Mouse (Mus musculus) frontal cortex, postnatal 36 days (tissue): Measurements from ENCODE around the gene Ly75.

Experiments used
- DNase-seq, 2 experiments: peaks; one replicate each; pipeline ENCODE4 v3.0.0; 2022; ENCODE audit warnings: low spot score in 2 of 2

Ly75 gene

DNA sequence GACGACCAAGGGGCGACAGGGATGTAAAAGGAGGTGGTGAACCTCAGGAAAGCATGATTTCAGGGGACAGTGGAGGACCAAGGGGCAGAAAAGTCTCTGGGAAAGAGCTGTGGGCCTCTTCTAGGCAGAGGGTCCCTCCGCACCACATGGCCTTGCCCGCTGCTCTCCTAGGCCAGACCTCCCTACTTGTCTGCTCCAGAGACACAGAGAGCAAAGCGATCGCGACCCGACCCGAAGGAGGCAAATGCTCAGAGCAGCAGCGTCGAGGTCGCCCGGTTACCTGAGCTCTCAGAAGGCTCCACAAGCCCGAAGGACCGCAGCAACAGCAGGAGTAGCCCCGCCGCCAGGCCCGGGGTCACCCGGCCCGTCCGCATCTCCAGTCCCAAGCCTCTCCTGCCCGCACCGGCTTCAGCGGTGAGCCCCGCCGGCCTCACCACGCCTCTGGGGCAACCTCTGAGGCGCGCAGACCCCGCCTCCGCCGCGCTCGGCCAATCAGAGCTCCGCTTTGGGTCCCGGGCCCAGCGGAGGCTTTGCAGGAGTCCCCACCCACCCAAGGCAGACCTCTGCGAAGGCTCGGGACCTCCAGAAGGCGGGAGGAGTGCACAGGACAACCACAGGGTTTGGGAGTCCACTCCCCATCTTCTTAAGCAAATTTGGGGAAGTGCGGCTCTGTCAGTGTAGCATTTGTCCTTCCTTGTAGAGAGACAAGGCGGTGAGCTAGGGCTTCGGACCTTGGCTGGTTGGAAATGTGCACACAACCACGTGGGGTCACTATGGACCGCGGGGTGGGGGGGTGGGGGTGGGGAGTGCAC lies at the start of gene Ly75:
Gene Ly75, minus strand, starts transcription at position 446 of the 812 bp plus-strand sequence.
- peak; percentile 30 to 53 for DNase-seq

DNA sequence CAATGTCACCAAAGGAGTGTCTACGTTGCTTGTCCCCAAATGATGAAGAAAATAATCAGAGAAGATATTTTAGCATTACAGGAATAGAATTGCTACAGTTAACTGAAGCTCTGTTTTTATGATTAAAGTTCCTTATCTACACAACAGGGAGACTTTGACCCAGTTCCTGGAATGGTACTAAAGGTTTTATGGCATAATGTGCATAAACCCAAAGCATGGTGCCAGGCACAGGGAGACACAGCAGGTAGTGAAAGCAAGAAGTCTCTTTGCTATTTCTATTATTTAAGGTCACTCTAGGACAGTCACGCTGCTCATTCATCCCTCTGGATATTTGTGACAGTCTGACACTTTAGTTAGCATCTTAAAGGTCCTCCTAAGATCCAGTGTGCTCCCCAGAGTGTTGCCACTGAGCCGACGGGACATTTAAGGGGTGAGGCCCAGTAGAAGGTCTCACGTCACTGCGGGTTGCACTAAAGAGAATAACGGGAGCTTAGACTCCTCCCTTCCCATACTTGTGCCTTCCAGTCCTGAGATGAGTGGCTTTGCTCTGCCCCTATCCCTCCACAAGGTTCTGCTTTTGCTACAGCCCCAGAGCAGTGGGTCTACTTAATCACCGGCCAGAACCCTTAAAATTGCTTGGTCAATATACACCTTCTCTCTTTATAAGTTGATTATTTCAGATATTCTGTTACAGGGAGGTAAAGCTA lies 47.4 kb upstream of the Ly75 start:
- DNase-seq, result no peak

DNA sequence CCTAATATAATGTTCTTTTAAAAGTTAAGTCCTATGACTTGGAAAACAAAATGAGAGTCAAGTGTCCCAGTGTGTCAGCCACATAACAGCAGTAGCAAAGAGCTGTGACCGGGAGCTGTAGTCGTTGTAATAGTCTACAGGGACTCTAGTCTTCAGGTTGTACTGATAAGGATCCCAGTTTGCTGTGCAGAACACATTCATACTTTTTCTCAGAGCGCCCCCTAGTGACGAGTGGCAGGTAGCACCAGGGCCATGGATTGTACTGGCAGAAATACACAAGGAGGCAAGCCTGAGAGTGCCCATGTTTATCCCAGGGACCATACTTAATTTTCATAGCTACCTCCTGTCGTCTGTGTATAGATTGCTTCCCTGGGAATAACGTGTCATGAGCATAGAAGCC lies 35.0 kb upstream of the Ly75 start:
- DNase-seq, result peak; percentile 73 to 83

DNA sequence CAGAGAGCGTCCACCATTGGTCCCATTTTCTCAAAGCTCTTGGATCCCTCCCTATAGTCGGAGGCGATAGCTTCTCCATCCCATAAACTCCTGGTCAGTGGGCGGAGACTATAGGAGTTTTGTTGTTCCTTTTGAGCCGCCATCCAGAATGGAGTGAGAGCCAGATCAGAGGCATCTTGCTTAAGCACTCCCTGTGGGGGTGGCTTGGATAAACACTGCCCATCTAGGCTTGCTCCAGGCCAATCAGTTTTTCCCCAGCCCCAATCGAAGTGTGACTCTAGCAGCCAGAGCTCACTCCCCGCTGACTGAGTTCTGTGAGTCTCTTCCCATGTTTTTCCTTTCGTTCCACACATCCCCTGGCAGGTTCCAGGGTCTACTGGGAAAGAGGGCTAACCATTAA lies 31.2 kb upstream of the Ly75 start:
- DNase-seq, result no peak

DNA sequence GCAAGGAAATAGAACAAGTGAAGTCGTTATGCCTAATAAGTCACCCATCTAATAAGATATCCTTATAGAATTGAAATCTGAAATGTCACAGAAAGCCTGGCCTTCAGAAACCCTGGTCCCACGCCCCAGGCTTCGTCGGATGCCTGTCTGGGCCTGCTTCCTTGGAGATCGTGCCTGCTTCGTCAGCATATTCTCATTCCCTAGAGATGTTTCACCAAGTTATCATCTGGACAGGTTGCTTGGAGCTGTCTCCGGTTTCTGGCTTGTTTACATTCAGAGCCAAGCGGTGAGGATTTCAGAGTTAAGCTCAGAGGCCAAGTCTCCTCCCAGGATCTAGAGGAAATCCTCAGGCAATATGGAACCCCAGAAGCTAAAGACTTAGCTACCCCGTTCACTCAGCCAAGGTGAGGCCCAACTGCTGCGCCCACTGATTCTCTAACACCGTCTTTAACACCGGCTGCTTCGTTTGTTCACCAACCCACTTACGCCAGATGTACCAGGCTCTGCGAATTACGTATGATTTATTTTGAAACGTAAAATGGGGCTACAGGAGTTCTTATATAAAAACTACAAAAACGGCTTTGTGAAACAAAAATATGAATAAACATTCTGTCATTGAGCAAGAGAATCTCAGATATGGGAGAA lies 30.0 kb upstream of the Ly75 start:
- peak; percentile 11 to 55 for DNase-seq

DNA sequence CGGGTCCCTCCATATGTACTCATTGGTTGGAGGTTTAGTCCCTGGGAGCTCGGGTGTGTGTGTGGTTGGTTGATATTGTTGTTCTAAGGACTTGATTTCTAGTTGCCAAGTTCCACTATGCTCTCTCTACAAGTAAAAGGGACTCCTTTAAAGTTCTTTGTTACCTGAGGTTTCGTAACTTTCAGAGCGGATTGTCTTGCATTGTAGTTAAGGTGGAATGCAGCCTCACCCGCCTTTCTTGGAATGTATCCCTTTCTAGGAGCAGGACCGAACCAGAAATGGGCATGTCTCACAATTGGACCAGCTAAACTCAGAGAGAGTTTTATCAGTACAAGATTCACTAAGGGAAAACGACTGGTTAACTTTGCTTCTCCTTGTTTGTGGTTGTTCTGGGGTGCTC lies 28.1 kb upstream of the Ly75 start:
- no peak for DNase-seq

DNA sequence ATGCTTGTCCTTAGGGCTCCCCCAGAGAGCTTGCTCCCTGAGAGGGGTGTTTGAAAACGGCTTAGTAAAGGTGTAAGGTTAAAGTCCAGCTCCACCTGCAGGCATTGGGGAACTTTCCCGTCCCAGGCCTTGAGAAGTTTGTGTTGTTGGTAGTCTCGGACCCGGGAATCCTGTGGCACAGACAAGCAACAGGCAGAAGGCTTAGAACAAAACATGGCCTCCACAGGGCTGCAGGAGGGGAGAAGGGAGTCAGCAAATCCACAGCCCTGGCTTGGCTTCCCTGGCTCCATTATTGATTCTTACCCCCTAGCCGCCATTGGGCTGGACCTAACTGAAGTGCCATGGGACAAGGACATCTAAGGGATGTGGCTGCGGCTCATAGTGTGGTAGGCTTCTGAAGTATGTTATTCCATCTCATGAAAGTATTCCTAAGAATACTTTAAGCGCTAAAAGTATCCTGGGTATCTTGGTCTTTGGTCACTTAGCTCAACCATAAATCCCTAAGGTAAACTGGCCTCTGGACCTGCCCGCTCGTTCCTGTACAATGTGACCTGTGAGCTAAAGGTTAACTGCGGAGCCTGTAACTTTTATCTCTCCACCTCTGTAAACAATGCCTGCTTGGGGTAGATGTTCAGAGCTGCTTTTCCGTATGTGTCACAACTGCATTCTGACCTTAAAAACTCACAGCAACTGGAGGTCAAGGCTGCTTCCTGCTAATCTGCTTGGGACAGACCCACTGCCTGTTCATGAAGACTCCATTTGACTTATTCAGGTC lies 27.1 kb upstream of the Ly75 start:
- no peak for DNase-seq

DNA sequence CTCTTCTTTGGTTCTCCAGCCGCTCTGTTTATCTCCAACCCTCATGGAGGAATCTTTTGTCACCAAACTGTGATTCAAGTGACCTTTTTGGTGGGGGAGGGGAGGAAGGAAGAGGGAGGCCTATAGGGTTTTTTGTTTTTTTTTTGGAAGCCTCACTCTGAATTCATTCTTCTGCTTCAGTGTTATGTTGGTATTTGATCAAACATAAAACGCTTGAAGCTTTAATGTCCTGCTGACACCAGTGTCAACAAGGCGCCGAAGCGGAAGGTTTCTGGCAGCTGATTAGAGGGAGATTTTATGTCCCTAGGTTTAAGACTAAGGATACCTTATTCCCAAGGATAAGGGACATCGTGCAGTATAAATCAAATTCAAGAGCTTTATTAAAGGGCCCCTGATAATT lies 26.1 kb upstream of the Ly75 start:
- no peak for DNase-seq

DNA sequence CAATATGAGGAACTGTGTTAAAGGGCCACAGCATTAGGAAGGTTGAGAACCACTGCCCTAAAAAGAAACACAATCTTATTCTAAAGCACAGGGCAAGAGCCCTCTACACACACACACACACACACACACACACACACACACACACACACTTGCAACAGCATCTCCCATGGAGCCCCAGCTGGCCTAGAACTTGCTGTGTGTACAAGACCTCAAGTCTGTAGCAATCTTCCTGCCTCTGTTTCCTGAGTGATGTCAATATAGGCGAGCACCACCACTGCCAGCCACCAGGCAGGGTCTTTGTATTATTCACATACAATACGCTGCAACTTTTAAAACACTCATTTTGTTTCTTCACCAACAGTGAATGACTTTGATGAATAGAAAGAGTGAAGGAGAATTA lies 24.3 kb upstream of the Ly75 start:
- DNase-seq, result no peak

DNA sequence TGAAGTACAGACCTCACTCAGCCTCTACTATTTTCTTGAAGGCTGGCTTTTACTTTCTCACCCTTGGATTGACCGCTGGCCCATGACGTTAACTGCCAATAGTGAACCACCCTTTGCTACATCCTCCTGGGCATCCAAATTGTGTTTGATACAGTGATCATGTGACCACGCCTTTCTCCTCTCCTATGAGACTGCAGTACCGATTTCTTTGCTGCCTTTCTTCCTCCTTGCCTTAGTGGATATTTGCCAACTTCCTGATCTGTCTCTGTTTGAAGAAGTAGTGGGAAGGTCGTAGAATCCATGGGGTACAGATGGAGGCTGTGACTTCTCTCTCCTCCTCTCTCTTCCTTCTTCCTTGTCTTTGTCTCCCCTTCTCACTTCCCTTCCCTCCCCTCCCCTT lies 22.3 kb upstream of the Ly75 start:
- DNase-seq, result no peak

DNA sequence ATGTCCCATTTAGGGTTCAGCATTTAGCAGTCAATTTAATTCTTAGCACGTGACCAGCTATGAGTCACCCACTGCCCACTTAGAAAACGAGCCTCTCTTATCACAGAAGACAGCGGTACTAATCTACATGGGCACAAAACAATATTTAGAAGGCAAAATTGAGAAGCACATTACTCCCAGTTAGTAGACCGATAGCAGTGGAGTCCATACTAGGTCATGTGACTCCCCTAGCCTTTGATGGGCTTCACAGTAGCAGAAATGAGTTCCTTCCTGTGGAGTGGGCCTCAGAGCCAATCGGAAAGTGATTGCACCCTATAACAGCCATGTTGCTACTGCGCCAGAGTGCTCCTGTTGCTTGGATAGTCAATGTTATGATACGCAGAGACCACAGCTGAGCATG lies 21.7 kb upstream of the Ly75 start:
- no peak for DNase-seq

DNA sequence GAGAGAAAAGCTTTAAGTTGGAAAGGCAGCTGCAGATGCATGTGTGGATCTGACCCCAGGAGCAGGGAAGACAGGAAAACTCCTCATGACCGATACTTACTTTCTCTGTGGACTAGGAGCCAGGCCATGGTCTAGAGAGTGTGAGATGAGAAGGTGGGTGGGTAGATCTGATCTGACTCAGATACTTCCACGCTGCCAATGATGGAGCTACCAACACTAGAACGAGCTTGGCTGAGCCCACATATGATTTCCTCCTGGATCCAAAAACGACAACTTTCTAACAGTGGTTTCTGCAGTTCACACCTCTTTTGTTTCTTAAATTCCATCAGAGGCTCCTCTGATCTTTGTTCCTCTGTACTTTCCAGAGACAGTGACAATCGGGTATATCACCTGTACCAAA lies 18.6 kb upstream of the Ly75 start:
- DNase-seq, result no peak

DNA sequence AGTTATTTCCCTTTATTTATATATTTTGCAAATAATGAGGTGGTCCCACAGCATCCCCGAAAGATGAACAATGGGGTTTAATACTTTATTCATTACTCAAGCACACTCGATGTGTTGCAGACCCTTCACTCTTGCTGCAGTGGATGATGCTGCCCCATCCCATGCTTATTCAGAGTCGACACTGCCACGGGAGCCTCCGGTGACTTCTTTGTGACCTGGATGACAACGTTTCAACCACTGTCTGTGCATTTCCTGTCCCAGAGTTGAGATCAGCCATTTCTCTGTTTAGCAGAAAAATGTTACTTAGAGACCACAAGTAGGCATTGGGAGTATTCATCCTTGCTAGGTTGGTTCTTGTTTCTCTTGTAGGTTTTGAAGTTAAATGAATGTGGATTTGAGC lies 10.7 kb upstream of the Ly75 start:
- DNase-seq, result no peak

DNA sequence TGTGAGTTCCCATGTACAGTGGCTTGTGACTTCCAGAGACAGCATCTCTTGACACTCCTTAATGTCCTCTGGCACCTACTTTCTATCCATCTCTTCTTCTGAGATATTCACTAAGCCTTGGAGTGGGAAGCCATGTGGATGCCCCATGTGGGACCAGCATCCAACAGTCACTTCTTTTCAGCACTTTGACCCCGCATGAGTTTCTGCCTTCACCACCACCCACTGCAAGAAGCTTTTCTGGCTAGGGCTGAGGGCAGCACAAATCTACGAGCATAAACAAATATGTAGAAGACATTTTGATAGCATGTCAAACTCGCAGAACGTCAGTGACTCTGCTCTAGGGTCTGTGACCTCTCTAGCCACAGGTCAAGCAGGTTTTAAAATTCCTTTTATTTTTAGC lies 9.2 kb upstream of the Ly75 start:
- DNase-seq, result no peak

DNA sequence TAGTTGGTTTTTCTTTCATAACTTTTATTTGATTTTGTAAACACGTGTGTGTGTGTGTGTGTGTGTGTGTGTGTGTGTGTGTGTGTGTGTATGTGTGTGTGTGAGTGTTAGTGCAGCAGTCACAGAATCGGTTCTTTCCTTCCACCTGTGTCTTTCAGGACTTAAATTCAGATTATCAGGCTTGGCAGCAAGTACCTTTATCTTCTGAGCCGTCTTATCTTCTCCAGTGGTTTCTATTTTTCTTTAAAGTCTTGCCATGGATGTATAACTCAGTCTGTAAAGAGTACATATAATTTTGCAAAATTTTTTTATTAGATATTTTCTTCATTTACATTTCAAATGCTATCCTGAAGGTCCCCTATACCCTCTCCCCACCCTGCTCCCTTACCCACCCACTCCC lies 4.3 kb upstream of the Ly75 start:
- DNase-seq, result no peak

DNA sequence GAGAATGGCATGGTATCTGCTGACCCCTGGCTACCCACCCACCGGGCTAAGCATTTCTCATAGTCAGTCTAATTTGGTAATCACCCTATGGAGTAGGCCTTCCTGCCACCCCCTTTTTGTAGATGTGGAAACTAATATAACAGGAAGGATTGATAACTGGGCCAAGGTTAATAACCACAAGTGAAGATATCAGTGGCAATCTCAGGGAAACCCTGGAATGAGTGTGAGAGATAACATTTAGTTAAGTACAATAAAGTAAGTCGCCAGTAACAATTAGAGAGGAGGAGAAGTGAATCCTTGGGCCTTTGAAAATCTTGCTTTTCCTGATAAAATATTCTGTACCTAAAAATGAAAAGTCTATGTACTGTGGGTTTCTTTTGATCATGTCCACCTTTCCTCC lies 3.7 kb upstream of the Ly75 start:
- DNase-seq, result no peak

DNA sequence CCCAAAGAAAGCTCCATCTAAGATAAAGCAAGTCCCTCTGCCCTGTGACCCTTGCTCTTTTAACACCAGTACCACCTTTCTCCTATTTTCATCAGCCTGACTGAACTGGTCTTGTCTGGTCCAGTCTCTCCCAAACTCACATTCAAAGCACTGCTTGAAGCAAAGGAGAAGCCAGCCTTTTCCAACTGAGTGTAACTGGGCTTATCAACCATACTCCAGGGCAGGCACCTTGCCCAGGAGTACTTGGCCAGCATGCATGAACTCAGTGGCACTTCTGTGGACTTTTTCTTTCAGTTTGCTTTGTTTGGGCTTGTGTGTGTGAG lies 1.6 kb upstream of the Ly75 start:
- DNase-seq, result no peak

DNA sequence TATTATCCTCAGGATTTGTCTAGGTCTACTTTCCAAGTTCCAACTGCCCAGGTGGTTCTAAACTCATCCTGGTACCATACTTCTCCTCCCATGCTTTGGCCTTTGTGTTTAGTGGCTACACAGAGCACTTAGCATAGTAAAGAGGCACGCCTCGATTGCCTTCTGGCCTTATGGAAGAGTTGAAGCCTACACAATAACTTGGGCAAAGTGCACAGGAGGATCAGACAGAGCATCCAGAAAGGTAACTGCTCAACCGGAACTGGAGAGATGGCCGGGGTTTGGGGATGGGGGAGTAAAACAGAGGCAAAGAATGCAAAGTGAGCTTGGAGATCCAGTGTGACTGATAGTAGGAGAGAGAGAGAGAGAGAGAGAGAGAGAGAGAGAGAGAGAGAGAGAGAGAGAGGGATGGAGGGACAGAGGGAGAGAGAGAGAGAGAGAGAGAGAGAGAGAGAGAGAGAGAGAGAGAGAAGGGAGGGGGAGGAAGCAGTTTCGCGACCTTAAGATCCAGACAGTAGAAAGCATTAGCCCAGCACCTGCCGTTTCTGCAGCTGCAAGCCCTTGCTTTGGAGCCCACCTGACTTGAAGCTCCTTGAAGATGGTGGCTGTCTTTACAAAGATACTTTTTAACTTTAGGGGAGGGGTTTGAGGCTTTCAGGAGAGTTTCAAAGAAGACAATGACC lies 1.1 kb upstream of the Ly75 start:
- no peak for DNase-seq

DNA sequence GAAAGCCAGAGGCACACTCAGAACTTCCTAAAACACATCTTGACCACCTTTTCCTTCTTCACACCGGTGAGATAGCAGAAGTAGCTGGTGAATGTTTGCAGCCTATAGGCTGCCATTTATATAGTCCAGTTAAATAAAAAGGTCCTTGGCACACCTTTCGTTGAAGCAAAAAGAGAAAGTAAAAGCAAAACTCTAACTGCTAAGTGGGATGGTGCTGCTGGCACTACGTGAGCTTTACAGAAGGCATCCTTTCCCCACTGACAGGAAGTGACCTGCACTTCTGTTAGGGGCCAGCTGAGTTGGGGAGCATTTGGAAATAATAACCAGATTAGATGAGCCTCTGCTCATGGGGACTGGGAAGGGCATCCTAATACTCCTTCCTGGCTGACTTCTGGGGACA lies 757 bp downstream of the Ly75 start:
- DNase-seq, result no peak

DNA sequence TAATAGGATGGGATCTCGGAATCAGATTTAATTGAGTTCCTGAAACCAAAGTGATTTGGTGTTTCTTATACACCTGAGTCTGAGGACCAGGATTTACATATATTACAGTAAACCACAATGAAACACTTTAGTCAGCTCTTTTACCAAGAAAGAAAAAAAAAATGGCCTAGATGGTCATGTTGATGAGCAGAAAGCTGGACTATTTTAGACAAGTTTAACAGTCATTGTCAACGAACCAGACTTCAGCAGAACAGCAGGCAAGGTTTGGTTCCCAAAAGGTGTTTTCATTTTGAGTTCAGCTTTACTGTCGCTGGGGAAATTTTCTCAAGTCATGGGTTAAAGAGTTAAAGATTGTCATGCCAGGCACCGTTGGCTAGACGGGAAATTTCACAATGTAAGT lies 5.8 kb downstream of the Ly75 start:
- no peak for DNase-seq

DNA sequence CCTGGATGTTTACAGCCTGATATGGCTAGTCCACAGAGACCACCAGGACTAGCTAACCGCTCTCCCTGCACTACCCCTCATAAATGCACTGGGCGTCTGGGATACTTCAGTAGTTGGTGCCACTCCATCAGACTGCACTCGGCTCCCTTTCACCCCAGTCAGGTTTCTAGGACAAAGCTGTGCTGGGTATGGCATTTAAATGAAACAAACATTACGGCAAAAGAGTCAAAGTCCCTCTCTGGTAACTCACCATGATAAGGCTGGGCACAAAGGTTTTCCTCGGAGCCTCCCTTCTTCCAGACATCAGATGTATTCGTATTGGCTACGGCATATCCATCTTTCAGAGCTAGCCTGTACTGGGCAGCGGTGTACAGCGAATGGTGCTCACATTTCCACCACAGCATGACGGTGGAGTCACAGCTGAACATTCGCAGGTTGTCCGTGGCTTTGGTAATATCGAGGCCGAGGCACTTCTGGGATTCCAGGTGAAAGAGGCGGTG lies 7.4 kb downstream of the Ly75 start:
- DNase-seq, result no peak

DNA sequence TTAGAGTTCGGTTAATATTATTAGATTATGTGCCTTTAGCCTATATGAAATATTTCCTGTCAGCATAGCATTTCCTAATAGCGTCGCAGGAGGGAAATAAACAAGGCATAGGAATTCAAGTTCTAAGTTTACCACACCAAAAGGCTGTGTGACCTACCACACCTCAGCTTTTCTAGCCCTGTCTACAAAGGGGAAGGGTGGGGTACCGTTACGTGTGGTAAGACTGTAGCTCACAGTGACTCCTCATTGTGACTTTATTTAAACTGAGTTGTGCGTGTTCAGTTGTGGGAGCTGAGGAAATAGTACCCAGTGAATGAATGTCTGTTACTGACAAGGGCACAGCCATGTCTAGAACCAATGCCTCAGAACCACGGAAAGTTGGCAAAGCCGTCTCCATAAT lies 8.0 kb downstream of the Ly75 start:
- DNase-seq, result no peak
